Mouse (Mus musculus) adipocyte (in vitro differentiated cells): ENCODE measurements around the gene Brox.
"Not testable (repeated sequence)": the region's sequence is repeated elsewhere in the genome, so short reads cannot be mapped to it uniquely, and the experiment has no call there.

ENCODE experiments used
- DNase-seq: peaks from one replicate; pipeline ENCODE4 v3.0.0-alpha.2; 2016; ENCODE audit warnings: low spot score

The Brox gene

DNA sequence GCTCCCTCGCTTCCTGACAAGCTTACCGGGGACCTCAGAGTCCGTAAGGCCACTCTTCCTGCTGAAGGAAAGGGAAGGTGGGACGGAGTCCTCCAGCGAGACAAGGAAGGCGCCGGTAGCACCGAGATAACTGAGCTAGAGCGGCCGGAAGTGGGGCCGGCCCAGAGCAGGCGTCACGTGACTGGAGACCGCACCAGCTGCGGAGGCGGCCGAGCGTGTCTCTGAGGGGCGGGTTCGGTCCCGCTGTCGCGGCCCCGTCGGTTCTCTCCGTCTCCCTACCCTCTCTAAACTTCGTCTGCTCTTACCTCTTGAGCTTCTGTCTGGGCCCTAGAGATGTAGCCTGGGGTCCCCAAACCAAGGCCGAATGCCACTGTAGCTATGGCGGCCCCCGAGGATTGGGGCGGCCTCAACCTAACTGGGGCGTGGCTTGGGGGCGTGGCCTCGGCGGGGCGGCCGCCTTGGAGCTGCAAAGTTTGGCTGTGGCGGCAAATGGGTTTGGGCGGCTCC, at the start of gene Brox:
Brox (minus strand) TSS at position 393 of the 507 bp plus-strand sequence.
- DNase-seq, result peak; percentile 90

DNA sequence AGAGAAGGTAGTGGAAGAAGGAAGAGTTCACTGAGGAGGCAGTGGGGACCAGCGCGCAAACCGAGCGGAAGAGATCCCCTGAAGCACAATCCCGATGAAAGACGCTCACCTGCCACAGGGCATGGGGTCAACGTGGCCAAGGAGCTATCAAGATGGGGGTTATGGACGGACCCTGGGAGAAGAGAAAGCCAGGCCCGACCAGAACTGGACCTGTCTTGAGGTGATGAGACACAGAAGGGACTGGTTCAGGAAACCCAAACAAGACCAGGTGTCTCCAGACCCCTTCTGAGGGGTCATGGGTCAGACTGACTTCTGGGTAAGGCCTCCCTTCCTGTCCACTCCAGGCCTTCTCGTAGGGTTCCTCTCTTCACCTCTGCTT, 48.7 kb upstream of the Brox start:
- DNase-seq, result no peak

DNA sequence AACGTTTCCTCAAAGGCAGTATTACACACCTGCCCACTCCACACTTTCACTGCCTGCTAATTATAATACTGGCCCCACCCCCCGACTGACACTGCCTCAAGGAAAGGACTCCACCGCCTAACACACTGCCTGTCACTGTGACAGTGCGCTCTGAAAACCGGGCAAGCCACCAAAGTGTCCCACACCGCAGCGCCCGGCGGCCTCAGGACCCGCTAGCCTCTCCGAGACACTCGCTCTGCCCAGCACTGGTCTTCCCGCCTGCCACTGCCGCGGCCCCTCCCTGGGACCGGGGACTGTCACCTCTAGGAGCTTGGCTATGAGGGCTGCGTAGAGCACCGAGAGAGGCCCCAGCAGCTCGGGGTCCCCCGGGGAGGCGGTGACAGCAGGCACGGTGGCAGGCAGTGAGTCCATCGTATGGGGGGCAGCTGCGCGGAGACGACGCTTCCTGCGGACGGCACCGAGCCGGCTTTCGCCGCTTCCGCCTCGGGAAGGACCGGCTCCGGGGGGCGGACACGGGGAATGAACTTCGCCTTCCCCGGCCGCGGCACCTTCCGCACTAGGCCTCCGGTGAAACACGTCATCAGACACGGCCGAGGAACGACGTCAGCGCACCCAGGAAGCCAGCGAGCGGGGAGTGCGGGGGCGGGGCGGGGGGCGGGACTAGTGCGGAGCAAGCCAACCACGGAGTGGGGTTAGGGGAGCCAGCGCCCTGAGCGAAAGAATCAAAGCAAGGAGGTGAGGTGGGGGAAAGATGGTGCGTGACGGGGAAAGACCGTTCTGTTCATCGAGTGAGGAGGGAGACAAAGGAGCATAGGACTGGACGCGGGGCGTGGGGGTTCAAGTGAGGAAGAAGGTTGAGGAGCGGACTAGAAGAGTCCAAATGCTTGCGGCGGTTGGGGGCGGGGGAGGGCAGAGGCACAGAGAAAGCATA, 48.1 kb upstream of the Brox start:
- peak; percentile 89 for DNase-seq

DNA sequence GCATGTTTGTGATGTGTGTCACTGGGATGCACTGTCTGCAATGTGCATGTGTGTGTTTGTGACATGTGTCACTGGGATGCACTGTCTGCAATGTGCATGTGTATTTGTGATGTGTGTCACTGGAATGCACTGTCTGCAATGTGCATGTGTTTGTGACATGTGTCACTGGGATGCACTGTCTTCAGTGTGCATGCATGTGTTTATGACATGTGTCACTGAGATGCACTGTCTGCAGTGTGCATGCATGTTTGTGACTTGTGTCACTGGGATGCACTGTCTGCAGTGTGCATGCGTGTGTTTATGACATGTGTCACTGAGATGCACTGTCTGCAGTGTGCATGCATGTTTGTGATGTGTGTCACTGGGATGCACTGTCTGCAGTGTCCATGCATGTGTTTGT, 45.8 kb upstream of the Brox start:
- DNase-seq, result not testable (repeated sequence)

DNA sequence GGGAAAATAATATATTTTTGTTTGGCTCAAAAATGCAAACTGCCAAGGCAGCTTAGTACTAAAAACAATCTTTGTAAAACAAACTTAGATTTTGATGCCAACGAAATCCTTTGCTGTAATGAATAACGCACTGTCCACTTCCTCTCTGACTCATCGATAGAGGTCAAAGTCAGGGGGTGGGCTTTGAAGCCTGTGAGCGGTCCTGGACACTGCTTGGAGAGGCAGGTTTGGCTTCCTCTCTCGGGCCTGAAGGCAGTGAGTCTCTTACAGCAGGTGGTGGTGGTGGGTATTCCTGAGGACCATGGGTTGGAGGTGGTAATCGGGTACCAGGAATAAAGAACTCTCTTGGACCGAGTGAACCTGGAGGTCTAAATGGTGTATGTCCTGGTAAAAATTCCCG, 30.1 kb upstream of the Brox start:
- no peak for DNase-seq

DNA sequence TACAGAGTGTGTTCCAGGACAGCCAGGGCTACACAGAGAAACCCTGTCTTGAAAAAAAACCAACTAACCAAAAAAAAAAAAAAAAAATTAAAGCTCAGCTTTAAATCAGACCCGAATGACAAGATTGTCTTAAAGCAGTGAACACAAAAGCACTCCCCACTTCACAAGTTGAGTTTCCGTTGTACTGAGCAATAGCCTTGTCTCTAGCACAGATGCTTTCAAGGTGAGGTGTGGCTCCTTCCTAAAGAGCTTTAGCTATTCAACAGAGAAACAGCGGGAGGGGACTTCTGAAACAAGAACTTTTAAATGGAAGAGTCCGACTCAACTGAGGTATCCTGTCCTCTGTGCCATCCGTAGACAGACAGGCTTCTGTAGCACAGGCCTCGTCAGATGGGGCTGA, 27.4 kb upstream of the Brox start:
- DNase-seq, result no peak

DNA sequence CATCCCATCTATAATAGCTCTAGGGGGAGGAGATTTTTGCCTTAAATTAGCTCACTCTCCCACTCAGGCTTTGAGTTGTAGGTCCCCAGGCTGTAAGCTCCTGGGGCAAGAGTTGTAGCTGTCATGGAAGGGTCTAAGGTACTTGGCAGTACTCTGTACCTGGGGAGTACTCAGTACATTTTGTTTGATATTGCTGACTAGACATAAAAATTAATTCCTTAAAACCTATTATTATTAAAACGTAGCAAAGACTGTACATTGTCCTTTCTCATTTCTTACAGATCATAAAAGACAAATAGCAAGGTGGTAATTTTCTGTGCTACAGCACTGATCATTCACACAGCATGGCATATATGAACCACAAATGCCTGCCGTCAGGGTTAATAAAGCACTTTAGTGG, 26.9 kb upstream of the Brox start:
- no peak for DNase-seq

DNA sequence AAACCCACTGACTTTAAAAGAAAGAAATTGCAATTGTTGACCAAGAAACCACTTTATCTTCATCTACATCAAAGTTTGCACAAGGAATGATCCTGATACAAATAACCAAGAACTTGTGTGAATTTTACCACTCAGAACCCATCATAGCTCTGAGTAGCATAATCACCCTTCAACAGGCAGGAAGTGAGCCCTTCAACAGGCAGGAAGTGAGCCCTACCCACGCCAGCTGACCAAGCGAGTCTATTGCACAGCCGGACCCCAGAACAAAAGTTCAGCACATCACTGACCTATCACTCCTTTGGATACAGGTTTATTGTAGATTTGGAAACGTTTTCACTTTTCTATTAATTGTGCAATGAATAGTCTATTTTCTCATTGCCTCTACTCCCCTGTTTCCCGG, 25.4 kb upstream of the Brox start:
- DNase-seq, result not testable (repeated sequence)

DNA sequence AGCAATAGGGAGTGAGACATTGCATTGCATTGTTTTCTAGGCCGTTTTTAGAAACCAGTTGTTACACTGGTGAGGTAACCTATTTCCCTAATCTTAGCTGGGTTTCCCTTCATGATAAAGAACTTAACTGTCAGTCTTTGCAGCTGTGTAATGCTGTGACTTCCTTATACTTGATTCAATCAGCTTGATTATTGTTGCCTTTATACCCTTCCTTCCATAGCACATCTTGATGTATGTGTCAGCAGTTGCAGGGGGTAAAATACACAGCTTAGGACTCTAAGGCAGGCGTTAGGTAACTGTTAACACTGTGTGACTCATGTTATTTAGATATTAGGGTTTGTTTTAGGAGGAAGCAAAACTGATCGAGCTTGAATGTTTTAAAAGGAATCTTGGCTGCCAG, 23.6 kb upstream of the Brox start:
- DNase-seq, result no peak

DNA sequence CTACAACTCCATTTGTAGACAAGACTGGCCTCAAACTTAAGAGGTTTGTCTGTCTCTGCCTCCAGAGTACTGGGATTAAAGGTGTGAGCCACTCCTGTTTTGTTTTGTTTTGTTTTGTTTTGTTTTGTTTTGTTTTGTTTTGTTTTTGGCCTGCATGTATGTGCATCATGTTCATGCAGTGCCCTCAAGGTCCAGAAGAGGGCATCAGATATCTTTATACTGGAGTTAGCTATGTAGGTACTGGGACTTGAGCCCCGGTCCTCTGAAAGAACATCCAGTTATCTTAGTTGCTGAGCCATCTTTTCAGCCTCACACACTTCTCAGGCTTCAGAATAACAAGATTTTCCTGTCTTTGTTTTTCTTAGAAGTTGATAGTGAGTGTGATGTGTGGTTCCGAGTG, 18.7 kb upstream of the Brox start:
- DNase-seq, result no peak

DNA sequence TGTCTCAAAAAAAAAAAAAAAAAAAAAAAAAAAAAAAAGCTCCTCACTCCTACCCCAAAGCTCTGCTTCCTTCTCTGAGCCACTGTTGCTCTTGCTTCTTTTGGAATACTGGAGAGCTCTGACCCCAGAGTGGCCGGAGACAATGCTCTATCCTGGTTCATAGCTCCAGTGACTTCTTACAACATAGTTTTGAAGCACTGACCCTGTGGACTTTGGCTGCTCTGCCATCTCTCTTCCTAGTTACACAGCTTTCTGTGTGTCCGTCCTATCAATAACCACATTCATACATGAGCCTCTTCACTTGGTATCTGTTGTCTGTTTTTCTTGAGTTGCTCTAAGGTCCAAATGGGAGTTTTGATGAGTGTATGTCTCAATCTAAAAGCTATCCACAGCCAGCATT, 15.0 kb upstream of the Brox start:
- no peak for DNase-seq

DNA sequence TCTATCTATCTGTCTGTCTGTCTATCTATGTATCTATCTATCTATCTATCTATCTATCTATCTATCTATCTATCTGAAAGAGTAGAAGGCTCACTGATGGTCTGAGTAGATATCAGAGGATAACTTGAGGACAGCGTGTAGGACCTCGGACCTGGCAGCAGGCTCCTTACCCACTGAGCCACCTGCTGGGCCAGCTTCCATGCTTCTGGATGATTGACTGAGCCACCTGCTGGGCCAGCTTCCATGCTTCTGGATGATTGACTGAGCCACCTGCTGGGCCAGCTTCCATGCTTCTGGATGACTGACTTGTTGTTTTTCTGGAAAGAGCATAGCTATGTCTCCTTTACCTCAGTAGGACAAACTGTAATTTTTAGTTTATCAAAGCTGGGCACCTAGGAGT, 12.5 kb upstream of the Brox start:
- DNase-seq, result not testable (repeated sequence)

DNA sequence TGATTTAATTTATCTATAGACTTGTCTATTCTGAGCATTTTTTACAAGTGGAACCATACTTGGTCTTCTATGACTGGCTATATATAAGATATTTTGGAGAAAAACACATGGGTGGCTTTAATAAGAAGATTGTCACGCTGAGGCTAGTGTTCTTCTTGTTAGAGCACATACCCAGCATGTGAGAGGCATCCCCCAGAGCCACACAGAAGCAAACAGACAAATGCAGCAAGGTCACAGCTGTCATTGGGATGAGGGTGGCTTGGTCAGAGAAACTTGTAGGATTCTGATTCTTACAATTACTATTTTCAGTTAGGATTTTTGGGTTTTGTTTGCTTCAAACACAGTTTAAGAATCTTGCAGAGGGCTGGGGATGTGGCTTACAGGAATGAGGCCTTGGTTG, 11.4 kb upstream of the Brox start:
- DNase-seq, result no peak

DNA sequence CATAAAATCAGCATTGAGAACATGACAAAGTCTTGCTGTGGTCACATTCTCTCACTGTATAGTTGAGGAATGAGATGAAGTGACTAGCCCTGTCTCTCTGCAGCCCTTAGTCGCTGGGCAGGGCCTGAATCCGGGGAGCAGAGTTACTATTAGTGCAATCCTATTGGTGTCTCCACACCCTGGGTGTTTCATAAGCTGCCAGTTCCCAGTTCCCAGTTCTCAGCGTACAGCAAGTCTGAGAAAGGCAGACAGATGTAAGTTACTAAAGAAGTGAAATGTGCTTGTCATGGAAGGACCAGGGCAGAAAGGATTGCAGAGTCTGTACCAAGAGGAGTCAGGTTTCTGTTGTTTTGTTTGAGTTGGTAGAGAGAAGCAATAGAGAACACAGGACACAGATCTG, 10.5 kb upstream of the Brox start:
- peak; percentile 60 for DNase-seq

DNA sequence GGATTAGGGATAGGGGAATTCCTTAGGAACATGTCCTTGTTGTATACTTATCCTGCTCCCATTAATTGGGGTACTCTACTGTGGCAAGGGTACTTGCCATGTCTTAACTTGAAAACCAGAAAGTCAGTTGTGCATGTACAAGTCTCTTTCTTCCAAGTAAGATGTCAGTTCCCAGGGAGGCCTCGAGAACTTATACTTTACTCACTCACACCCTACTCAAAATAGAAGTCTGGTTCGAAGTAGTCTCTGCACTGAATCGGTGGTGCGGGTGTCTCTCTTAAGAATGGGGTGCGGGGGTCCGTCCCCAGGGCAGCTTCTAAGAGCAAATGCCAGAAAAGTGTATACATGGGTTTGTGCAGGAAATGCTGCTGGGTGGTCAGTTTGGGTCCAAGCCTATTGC, 2.1 kb upstream of the Brox start:
- peak; percentile 100 for DNase-seq

DNA sequence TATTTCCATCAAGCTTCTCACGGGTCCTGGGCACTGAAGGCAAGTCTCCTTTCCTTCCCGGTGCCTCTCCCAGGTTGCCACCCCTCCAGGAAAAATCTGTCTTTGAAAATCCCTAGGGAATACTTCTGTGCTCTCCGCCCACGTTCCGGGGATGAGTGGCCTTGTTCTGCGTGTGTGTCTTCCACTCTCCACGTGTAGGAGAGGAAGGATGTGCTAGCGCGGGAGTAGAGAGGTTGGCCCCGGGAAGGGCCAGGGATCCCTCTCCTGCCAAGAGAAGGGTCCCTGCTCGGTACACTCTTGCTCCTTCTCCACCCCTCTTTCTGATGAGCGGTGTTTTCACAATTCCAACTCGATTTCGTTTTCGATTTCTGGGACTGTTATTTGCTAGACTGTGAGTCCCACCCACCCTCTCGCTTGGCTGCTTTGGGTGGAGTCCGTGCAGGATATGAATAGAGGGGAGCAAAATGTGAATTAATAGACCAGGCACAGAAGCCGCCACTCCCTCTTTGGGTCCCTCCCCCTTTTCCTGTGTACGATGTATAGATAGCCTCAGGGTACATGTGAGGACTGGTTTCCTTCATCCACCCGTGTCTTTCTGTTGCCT, 919 bp upstream of the Brox start:
- DNase-seq, result peak; percentile 52

DNA sequence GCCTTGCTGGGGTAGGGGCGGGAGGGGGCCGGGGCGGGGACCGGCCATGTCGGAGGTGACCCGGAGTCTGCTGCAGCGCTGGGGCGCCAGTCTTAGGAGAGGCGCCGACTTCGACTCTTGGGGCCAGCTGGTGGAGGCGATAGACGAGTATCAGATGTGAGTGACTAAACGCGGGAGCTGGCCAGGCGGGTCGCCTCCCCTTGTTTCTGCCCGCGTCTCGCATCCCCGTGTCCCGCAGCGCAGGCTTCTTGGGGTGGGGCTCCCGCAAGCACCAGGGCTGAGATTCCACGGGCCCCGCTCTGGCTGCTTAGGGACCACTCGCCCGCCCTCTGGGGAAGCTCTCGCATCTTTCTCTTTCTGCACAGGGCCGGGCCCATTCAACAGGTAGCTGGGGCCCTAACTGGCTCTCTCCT, 410 bp upstream of the Brox start:
- peak; percentile 43 for DNase-seq

DNA sequence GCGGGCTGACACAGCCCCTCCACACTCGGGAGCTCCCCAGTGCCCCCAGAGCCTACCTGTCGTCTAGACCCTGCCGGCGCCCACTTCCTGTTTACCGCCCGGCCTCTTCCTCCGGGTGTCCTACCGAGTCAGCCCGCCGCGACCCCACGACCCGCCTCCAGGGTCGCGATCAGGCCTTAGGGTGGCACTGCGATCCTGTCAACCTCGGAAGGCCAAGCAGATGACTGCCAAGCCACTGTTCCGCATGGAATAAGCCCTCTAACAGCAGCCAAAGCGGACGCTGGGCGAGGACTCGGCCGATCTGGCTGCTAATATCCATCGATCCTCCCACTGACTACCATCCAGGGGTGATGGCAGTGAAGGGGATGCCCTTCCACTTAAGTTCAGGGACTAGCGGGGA, 604 bp downstream of the Brox start, which contains the start of gene Aida:
Aida (plus strand) TSS at position 126 of the 400 bp plus-strand sequence.
- DNase-seq, result no peak

DNA sequence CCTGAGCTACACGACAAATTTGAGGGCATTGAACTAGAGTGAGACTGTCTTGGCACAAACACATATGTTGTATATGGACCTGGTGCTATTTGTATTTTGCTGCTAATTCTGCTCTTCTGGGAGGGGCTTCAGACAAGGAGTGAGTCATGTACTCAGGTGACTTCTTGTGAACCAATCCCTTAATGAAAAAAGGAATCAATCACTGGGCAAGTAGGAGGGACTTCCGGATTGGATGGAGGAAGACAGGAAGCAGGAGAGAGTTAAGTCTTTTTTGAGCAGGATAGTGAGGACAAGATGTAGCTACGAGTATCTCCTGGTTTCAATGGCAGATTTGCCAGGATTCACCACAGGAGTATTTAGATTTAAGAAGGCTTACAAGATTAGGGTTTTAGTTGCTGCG, 7.5 kb downstream of the Brox start:
- DNase-seq, result no peak

DNA sequence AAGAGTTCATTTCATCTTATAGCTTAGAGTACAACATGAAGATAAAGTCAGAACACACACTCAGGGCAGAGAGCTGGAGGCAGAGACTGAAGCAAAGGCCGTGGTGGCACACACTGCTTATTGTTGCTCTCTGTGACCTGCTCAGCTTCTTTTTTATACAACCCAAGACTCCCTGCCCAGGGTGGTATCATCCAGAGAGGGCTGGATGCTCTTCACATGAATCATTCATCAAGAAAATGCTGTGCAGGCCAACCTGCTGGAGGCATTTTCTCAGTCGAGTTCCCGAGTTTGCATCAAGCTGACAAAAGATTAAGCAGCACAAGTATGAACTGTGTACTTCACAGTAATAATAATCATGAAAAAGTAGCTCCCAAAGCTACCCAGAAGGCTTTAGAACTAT, 8.7 kb downstream of the Brox start:
- DNase-seq, result no peak

DNA sequence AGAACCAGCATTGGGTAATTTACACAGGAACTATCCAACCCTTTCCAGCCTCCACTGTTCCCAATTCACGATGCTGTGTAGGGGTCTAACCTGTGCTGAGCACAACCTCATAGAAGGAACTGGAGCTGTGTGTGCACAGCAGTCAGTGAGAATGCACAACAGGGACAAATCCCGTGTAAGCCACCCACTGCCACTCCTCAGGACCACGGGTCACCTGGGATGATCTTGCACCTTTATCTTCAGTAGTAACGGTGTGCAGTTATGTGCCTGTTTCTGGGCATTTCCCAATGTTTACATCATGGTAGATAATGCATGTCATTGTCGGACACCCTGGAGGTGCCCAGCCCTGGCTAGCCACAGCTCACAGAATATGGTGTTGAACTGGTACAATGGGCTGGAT, 21.3 kb downstream of the Brox start:
- DNase-seq, result no peak

DNA sequence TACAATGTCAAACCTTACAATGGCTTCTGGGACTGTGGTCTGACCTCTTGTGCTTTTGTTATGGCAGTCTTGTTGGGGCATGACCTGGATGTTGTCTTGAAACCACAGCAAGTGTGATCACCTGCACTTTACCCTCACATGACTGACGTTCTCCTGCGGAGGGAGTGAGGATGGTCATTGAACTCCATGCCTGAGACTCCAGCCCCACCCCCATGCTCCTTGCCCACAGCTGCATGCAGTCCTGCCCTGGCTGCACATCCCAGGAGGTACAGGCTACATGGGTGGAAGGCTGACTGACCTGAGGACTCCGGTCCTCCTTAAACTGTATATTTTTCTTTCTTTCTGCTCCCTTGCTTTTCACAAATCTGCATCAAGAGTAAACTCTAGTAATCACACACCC, 22.7 kb downstream of the Brox start:
- DNase-seq, result no peak
